Mouse (Mus musculus) myocyte (in vitro differentiated cells): Measurements from ENCODE around the gene Apba1.

Experiments
- CEBPB ChIP-seq: IDR thresholded peaks from 2 replicates; pipeline ENCODE4 v1.6.1; 2011; ENCODE audit warnings: mild to moderate bottlenecking, moderate library complexity; ENCODE audit not compliant: poor library complexity, insufficient read depth, severe bottlenecking
- E2F4 ChIP-seq: IDR thresholded peaks from one replicate; pipeline ENCODE4 v1.6.1; 2011; ENCODE audit warnings: mild to moderate bottlenecking, control low read depth, moderate library complexity; ENCODE audit not compliant: insufficient read depth
- MAX ChIP-seq: IDR thresholded peaks from one replicate; pipeline ENCODE4 v1.6.1; 2011; ENCODE audit warnings: low read depth, mild to moderate bottlenecking, control low read depth
- MYOD1 ChIP-seq, 3 experiments: IDR thresholded peaks; one replicate each; pipeline ENCODE4 v1.6.1; 2011; ENCODE audit warnings: control low read depth in 2 of 3, low read depth in 2 of 3, mild to moderate bottlenecking in 2 of 3, moderate library complexity in 1 of 3; ENCODE audit not compliant: insufficient read length in 2 of 3, control insufficient read depth in 1 of 3
- POLR2A ChIP-seq: IDR thresholded peaks from one replicate; pipeline ENCODE4 v1.6.1; 2011; ENCODE audit warnings: low read depth, mild to moderate bottlenecking, control low read depth, moderate library complexity; ENCODE audit not compliant: insufficient read length
- REST ChIP-seq: IDR thresholded peaks from one replicate; pipeline ENCODE4 v1.6.1; 2011; ENCODE audit warnings: mild to moderate bottlenecking, control low read depth, moderate library complexity; ENCODE audit not compliant: insufficient read depth, insufficient read length
- TCF12 ChIP-seq: IDR thresholded peaks from one replicate; pipeline ENCODE4 v1.6.1; 2011; ENCODE audit warnings: mild to moderate bottlenecking, control low read depth; ENCODE audit not compliant: poor library complexity, insufficient read depth, severe bottlenecking

GRCm38 (mm10) chr19:23867589-23867988 lies 108.9 kb downstream of the Apba1 start:
- TF ChIP-seq POLR2A = no peak
- TF ChIP-seq CEBPB = no peak
- TF ChIP-seq TCF12 = no peak
- TF ChIP-seq MAX = no peak
- TF ChIP-seq E2F4 = no peak
- TF ChIP-seq MYOD1 (IDR thresholded peaks at IDR 0.05; ENCODE audit: control insufficient read depth in 1 of 3, insufficient read length in 2 of 3, low read depth in 2 of 3) = no peak
- no peak for TF ChIP-seq REST
